8 mouse cellular contexts compared by ENCODE assay signal in genomic region chr9:20607100-20607974, GRCm38 (mm10). TPM values are rescaled to one million over a fixed set of nuclear protein-coding genes. Genes with fewer than 3 reads are reported as not detected.
DNase-seq lines count a peak whose midpoint lies in the region; ATAC-seq lines count a peak whose summit lies in the region.

No protein-coding gene starts in this region.

- peak; percentile 88 for DNase-seq in adipocyte (ENCODE audit: low spot score)
- DNase-seq in embryo, embryonic 10 days (ENCODE audit: low spot score) = peak; percentile 96
- peak; percentile 77 for DNase-seq in gastrocnemius, postnatal 10 days
- DNase-seq in induced T-regulatory cell, adult 2 months (ENCODE audit: low read depth) = peak; percentile 97
- DNase-seq in left cerebral cortex, adult 9 months (ENCODE audit: low spot score in 2 of 2) = peak; percentile 74 to 88
- peak; percentile 79 for DNase-seq in right cerebral cortex, postnatal 14 days
- peak; percentile 83 to 87 for DNase-seq in urinary bladder, postnatal 36 days (ENCODE audit: low spot score in 2 of 2)

- peak; percentile 96 for ATAC-seq in megakaryocyte progenitor cell, adult 5-6 weeks (replicated peaks; ENCODE audit: poor library complexity)

RNA-seq across cellular contexts. Expression of gene Zfp846, which starts 26.2 kb away (rescaled TPM):
- 1 to 10 TPM; 5.2 to 6.0 TPM for total RNA-seq in gastrocnemius, postnatal 10 days (2021)
- total RNA-seq in megakaryocyte progenitor cell, adult 5-6 weeks (2015) = 9.5 and 12.0 TPM in 2 replicates
- 4.7 and 5.6 TPM in 2 replicates for total RNA-seq in megakaryocyte progenitor cell, adult 5-6 weeks (2017)

RNA-seq across cellular contexts. Expression of gene Ubl5, which starts 35.3 kb away (rescaled TPM):
- total RNA-seq in gastrocnemius, postnatal 10 days (2021) = 100 to 1,000 TPM; 197 to 204 TPM
- 420 and 464 TPM in 2 replicates for total RNA-seq in megakaryocyte progenitor cell, adult 5-6 weeks (2015)
- total RNA-seq in megakaryocyte progenitor cell, adult 5-6 weeks (2017) = 94.8 and 151 TPM in 2 replicates

RNA-seq across cellular contexts. Expression of gene Fbxl12, which starts 37.2 kb away (rescaled TPM):
- 10 to 100 TPM in 1 of 2 experiments, 1 to 10 TPM in 1; 8.1 to 12.0 TPM for total RNA-seq in gastrocnemius, postnatal 10 days (2021)
- 8.3 and 17.3 TPM in 2 replicates for total RNA-seq in megakaryocyte progenitor cell, adult 5-6 weeks (2015)
- 4.2 and 6.4 TPM in 2 replicates for total RNA-seq in megakaryocyte progenitor cell, adult 5-6 weeks (2017)

RNA-seq across cellular contexts. Expression of gene Pin1, which starts 44.6 kb away (rescaled TPM):
- total RNA-seq in gastrocnemius, postnatal 10 days (2021) = 10 to 100 TPM; 15.7 to 17.2 TPM
- total RNA-seq in megakaryocyte progenitor cell, adult 5-6 weeks (2015) = 14.7 and 18.5 TPM in 2 replicates
- total RNA-seq in megakaryocyte progenitor cell, adult 5-6 weeks (2017) = 14.7 and 19.1 TPM in 2 replicates

Comparison
In these comparisons a context has a peak if more than half of its experiments do, and no peak if none do; other contexts are left out.
1. Peak in every context shown above with its lines: DNase-seq and ATAC-seq.